Mouse (Mus musculus): ENCODE results near the gene Olfr1393. TPM values are rescaled to one million over a fixed set of nuclear protein-coding genes. Genes with fewer than 3 reads are reported as not detected.
"Not testable (repeated sequence)": the region's sequence is repeated elsewhere in the genome, so short reads cannot be mapped to it uniquely, and the experiment has no call there.

Gene Olfr1393
- total RNA-seq, 2 experiments from 2014 or later, result 0.20 to 0.36 TPM

DNA sequence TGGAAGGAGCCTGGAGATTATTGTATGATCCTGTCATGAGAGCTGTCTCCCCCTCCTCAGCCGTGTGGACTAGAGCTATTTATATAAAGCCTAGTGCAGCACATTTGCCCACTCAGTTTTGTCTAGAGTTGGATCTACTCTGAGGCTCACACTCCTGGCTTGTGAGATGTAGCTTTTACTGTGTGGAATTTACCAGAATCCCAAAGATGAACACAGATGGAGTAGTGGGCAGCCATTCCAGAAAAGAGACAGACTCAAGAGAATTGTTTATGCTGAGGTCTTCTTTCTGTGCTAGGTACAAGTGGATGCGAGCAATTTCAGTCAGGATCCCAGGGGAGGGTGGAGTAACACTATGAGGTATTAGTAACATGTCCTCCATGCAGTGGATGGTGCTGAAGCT, 9.1 kb downstream of the Olfr1393 start:
- DNase-seq (ENCODE audit: low spot score in 2 of 2), result no peak

- no peak for DNase-seq (ENCODE audit: low spot score in 2 of 2)
Measured at GRCm38 (mm10) chr11:49292777-49293176, 14.7 kb downstream of the Olfr1393 start.

GRCm38 (mm10) chr11:49304441-49304840, 26.3 kb downstream of the Olfr1393 start, which contains the start of gene Olfr10:
TSS of gene Olfr10 (plus strand) at chr11:49304741.
- DNase-seq (ENCODE audit: low spot score in 2 of 2), result no peak

- not testable (repeated sequence) for DNase-seq (ENCODE audit: low spot score in 2 of 2)
Measured at GRCm38 (mm10) chr11:49308547-49308946, 30.4 kb downstream of the Olfr1393 start.

DNA sequence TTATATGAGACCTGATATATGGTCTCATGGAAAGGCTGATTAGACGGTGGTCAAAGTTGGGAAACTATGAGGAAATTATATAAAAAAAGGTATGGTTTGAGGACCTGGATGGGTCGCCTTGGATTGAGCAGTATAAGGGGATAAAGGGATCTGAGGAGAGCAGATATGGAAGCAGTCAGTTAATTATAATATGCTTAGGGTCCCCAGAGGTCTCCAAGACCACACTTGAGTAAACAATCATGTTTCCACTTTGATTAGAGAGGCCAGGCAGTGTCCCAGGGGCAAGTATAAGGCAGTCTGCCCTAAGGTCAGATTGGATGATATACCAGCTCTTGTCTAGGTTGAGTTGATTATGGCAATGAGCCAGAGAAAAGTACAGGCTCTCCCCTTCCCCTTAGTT, 44.3 kb downstream of the Olfr1393 start, which contains the start of gene Olfr1391:
Olfr1391 (plus strand) TSS at position 301 of the 400 bp plus-strand sequence.
- no peak for DNase-seq (ENCODE audit: low spot score in 2 of 2)

- no peak for DNase-seq (ENCODE audit: low spot score in 2 of 2)
Measured at GRCm38 (mm10) chr11:49326726-49327125, 48.6 kb downstream of the Olfr1393 start.

- DNase-seq (ENCODE audit: low spot score in 2 of 2), result no peak
Measured at GRCm38 (mm10) chr11:49329686-49330085, 51.6 kb downstream of the Olfr1393 start.

Other genes with a start within 250 kb of the Olfr1393 start
- 1 to 10 TPM; 1.6 to 2.8 TPM for gene 9930111J21Rik2, start 227.1 kb upstream of the Olfr1393 start, total RNA-seq (2021)
- gene Tgtp2, start 214.1 kb upstream of the Olfr1393 start, total RNA-seq (2021), result 1 to 10 TPM in 1 of 2 experiments, not detected in 1; 1.2 TPM
- gene Ifi47, start 201.7 kb upstream of the Olfr1393 start, total RNA-seq (2021), result 1 to 10 TPM; 3.3 to 6.7 TPM
- gene Olfr1396, start 163.4 kb upstream of the Olfr1393 start, total RNA-seq (2021), result under 1 TPM; 0.25 TPM
- gene Olfr1395, start 136.0 kb upstream of the Olfr1393 start, total RNA-seq (2021), result not detected
- not detected for gene Olfr1394, start 123.9 kb upstream of the Olfr1393 start, total RNA-seq (2021)
- gene Btnl9, start 91.1 kb upstream of the Olfr1393 start, total RNA-seq (2021), result 10 to 100 TPM; 15.6 to 16.7 TPM
- 10 to 100 TPM; 47.3 to 48.7 TPM for gene Zfp62, start 75.0 kb upstream of the Olfr1393 start, total RNA-seq (2021)
- 100 to 1,000 TPM; 104 to 109 TPM for gene Mgat1, start 34.1 kb upstream of the Olfr1393 start, total RNA-seq (2021)
- gene Olfr1392, start 7.0 kb downstream of the Olfr1393 start, total RNA-seq (2021), result under 1 TPM in 1 of 2 experiments, not detected in 1; 0.20 TPM
- gene Olfr10, start 26.4 kb downstream of the Olfr1393 start, total RNA-seq (2021), result not detected
- not detected for gene Olfr1391, start 44.4 kb downstream of the Olfr1393 start, total RNA-seq (2021)
- not detected for gene Olfr1390, start 56.9 kb downstream of the Olfr1393 start, total RNA-seq (2021)
- not detected for gene Olfr1389, start 144.8 kb downstream of the Olfr1393 start, total RNA-seq (2021)
- gene Olfr1388, start 158.3 kb downstream of the Olfr1393 start, total RNA-seq (2021), result under 1 TPM; 0.14 to 0.17 TPM
- gene Olfr1387, start 177.0 kb downstream of the Olfr1393 start, total RNA-seq (2021), result not detected
- gene Olfr1386, start 186.7 kb downstream of the Olfr1393 start, total RNA-seq (2021), result not detected
- not detected for gene Olfr1385, start 210.8 kb downstream of the Olfr1393 start, total RNA-seq (2021)
- gene Olfr1384, start 228.4 kb downstream of the Olfr1393 start, total RNA-seq (2021), result not detected
- gene Olfr1383, start 241.3 kb downstream of the Olfr1393 start, total RNA-seq (2021), result not detected
- not detected for gene Olfr1382, start 249.9 kb downstream of the Olfr1393 start, total RNA-seq (2021)

Data from adrenal gland, postnatal 4 days (tissue).